Mouse (Mus musculus) G1E (cell line): ENCODE results near the gene Orc6. TPM values are rescaled to one million over a fixed set of nuclear protein-coding genes. Genes with fewer than 3 reads are reported as not detected.
A peak's percentile ranks its signal among the peaks of the same experiment; 100 is the strongest.

Experiments used
- ATAC-seq: 2 replicates; pipeline ENCODE4 v1.8.0; 2016; ENCODE audit warnings: mild to moderate bottlenecking; ENCODE audit not compliant: insufficient number of reproducible peaks, poor library complexity, low FRiP score, severe bottlenecking; ENCODE audit errors: extremely low read depth
- DNase-seq: peaks from one replicate; pipeline ENCODE4 v3.0.0; 2012; ENCODE audit warnings: low spot score
- H3K27me3 ChIP-seq: 2 replicates; pipeline ENCODE4 v1.6.1; 2012; ENCODE audit warnings: mild to moderate bottlenecking, low read length, inconsistent platforms; ENCODE audit not compliant: insufficient read depth
- H3K36me3 ChIP-seq: replicated peaks from 2 replicates; pipeline ENCODE3; 2012; ENCODE audit warnings: mild to moderate bottlenecking, inconsistent platforms
- H3K4me1 ChIP-seq: 2 replicates; pipeline ENCODE4 v1.6.1; 2012; ENCODE audit warnings: low read depth, low read length, inconsistent platforms, mixed read lengths; ENCODE audit not compliant: insufficient read depth
- H3K4me3 ChIP-seq: 2 replicates; pipeline ENCODE4 v1.5.1; 2012; ENCODE audit warnings: low read depth, mild to moderate bottlenecking, inconsistent platforms, low read length, moderate library complexity, mixed read lengths
- H3K9me3 ChIP-seq: replicated peaks from 2 replicates; pipeline ENCODE4 v1.6.1; 2012; ENCODE audit warnings: inconsistent platforms
- CTCF ChIP-seq: IDR thresholded peaks from 2 replicates; pipeline ENCODE4 v1.5.1; 2012; ENCODE audit warnings: low read depth, low read length, inconsistent platforms, mixed read lengths
- GATA1 ChIP-seq: IDR thresholded peaks from 2 replicates; pipeline ENCODE4 v1.6.1; 2012; ENCODE audit warnings: borderline replicate concordance, low read length, inconsistent platforms, mixed read lengths
- GATA2 ChIP-seq: IDR thresholded peaks from 2 replicates; pipeline ENCODE4 v1.6.1; 2012; ENCODE audit warnings: low read depth, low read length, inconsistent platforms, borderline replicate concordance
- POLR2AphosphoS5 ChIP-seq: IDR thresholded peaks from 2 replicates; pipeline ENCODE4 v1.6.1; 2012; ENCODE audit warnings: low read depth, low read length, inconsistent platforms; ENCODE audit not compliant: insufficient replicate concordance
- TAL1 ChIP-seq: conservative IDR thresholded peaks from 2 replicates; pipeline ENCODE4 v1.6.1; 2012; ENCODE audit warnings: low read depth, low read length, inconsistent platforms, mixed read lengths
- polyA plus RNA-seq: library from polyadenylated mRNA; stranded (reverse); fragments of >175 nt; gene quantifications from 2 replicates; pipeline ENCODE4 v1.2.3, GENCODE M21; 2012
- total RNA-seq, 2 experiments: library from RNA; stranded (forward) in 1 of 2; stranded (reverse) in 1 of 2; fragments of 200-1000 nt in 1 of 2; fragments of >200 nt in 1 of 2; fragmentation: Nextera tagmentation in 1 of 2; gene quantifications; 2 replicates each; pipeline ENCODE4 v1.2.3; 2014 to 2017

Orc6 gene
- 113 and 132 TPM in 2 replicates for total RNA-seq (2014; fragmentation: Nextera tagmentation)
- total RNA-seq (2017): 174 and 176 TPM in 2 replicates
- polyA plus RNA-seq: 6.4 and 24.1 TPM in 2 replicates

- no peaks in the 10 kb centered on the region for H3K27me3 ChIP-seq
- ATAC-seq (peak; percentile 90), DNase-seq (peak; percentile 90)
- no peaks in the 10 kb centered on the region for H3K9me3 ChIP-seq
- peaks cover 38% of the 10 kb centered on the region for H3K36me3 ChIP-seq
- H3K4me1 ChIP-seq: peaks cover 31% of the 10 kb centered on the region
- TF ChIP-seq GATA2: no peak
- TF ChIP-seq CTCF: no peak
- TF ChIP-seq POLR2AphosphoS5: no peak
- no peak for TF ChIP-seq GATA1
- TF ChIP-seq TAL1: no peak
- peak within 1 kb of the TSS; percentile 99 for H3K4me3 ChIP-seq
These were observed at the start of gene Orc6, which contains the start of gene Vps35 for GRCm38 (mm10) chr8:85299434-85300077. TSS of gene Orc6 (plus strand) at chr8:85299632. TSS of gene Vps35 (minus strand) at chr8:85299802.

- no peaks in the 10 kb centered on the region for H3K27me3 ChIP-seq
- ATAC-seq (no peak), DNase-seq (no peak)
- TF ChIP-seq GATA2 (no peak), CTCF (no peak), POLR2AphosphoS5 (no peak), TAL1 (no peak), GATA1 (no peak)
- peaks cover 4% of the 10 kb centered on the region; the same call in 1 of the 2 replicates for H3K4me1 ChIP-seq
- no peak overlapping the region for H3K4me3 ChIP-seq
- peaks cover 82% of the 10 kb centered on the region for H3K36me3 ChIP-seq
- no peaks in the 10 kb centered on the region for H3K9me3 ChIP-seq
These were observed 12.6 kb upstream of the Orc6 start for GRCm38 (mm10) chr8:85286846-85287245.

DNA sequence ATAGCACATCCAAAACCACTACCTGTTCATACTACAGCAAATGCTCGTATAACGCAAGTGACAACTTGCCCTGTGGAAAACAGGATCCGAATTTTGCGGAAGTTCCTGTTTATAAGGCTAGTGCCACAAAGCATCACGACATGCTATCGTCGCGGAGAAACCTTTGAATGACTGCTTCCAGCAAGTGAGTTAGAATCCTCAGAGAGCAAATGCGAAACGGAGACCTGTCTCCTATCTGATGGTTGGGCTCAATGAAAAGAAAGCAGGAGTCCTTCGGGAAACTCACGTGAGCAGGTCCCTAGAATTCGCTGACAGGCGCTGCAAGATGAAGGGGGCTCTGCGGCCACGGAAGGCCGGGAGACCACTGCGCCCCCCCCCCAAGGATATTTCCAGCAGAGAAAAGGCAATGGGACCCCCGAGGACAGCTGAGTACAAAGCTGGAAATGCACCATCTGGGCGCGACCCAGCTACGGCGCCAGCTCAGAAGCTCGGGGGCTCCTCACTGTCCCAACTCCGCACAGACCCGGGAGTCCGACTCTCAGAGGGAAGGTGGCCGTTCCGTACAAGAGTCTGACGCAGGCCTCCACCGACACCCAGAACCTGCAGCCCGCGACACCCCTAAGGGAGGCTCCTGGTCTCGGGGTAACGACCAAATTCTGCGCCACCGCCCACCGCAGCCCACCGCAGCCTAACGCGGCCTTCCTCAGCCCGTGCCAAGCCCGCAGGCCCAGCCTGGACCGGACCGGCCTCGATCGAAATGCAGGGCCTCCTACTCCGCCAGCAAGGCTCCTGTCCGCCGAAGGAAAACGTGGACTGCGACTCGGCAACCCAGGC, 615 bp upstream of the Orc6 start:
- Histone ChIP-seq H3K4me3 (peak overlapping the region; percentile 99), H3K36me3 (peaks cover 39% of the 10 kb centered on the region), H3K4me1 (peaks cover 29% of the 10 kb centered on the region), H3K27me3 (no peaks in the 10 kb centered on the region), H3K9me3 (no peaks in the 10 kb centered on the region)
- no peak for ATAC-seq
- TF ChIP-seq GATA1 (no peak), TAL1 (no peak), GATA2 (no peak), POLR2AphosphoS5 (no peak), CTCF (no peak)
- DNase-seq: peak; percentile 36

GRCm38 (mm10) chr8:85301941-85302340, 2.5 kb downstream of the Orc6 start:
- no peak for TF ChIP-seq GATA2
- TF ChIP-seq TAL1: no peak
- no peak for TF ChIP-seq CTCF
- no peak for TF ChIP-seq POLR2AphosphoS5
- no peak for TF ChIP-seq GATA1
- ATAC-seq (no peak), DNase-seq (no peak)
- no peaks in the 10 kb centered on the region for H3K27me3 ChIP-seq
- no peak overlapping the region; the same call in 1 of the 2 replicates for H3K4me3 ChIP-seq
- peaks cover 57% of the 10 kb centered on the region for H3K36me3 ChIP-seq
- H3K4me1 ChIP-seq: peaks cover 34% of the 10 kb centered on the region
- no peaks in the 10 kb centered on the region for H3K9me3 ChIP-seq

GRCm38 (mm10) chr8:85302931-85303330, 3.5 kb downstream of the Orc6 start:
- H3K4me1 ChIP-seq: peaks cover 28% of the 10 kb centered on the region
- H3K9me3 ChIP-seq: no peaks in the 10 kb centered on the region
- DNase-seq (no peak), ATAC-seq (no peak)
- H3K4me3 ChIP-seq: no peak overlapping the region
- TF ChIP-seq GATA1 (no peak), GATA2 (no peak)
- H3K27me3 ChIP-seq: no peaks in the 10 kb centered on the region
- peaks cover 66% of the 10 kb centered on the region for H3K36me3 ChIP-seq

DNA sequence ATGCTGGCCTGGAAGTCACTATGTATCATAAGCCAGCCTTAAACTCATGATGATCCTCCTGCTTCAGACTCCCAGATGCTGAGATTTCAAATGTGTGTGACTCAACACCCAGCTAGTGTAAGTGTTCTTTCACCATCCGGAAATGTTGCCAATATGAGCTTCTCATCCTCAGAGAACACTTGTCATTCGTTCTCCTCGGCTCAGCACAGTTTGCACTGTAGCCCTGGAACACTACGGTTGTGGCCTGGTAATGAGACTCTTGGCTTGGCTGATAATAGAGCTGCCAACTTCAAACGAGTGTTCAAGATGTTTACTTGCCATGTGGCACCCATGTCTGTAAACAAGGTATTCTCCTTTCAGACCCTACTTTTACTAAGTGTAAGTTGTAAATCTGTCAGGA, 4.1 kb downstream of the Orc6 start:
- no peaks in the 10 kb centered on the region for H3K27me3 ChIP-seq
- H3K36me3 ChIP-seq: peaks cover 72% of the 10 kb centered on the region
- peaks cover 28% of the 10 kb centered on the region for H3K4me1 ChIP-seq
- no peaks in the 10 kb centered on the region for H3K9me3 ChIP-seq
- no peak for DNase-seq
- no peak for ATAC-seq
- no peak overlapping the region for H3K4me3 ChIP-seq
- no peak for TF ChIP-seq GATA1
- no peak for TF ChIP-seq GATA2
